Mouse (Mus musculus) stomach, postnatal 0 days (tissue): Measurements from ENCODE around the gene Snw1. TPM values are rescaled to one million over a fixed set of nuclear protein-coding genes. Genes with fewer than 3 reads are reported as not detected.

Experiments used
- ATAC-seq: fragments of 200-750 bp; cut with Nextera tagmentation; 2 replicates; pipeline ENCODE4 v1.8.0; 2017; ENCODE audit not compliant: low FRiP score, low TSS enrichment
- DNase-seq: peaks from one replicate; pipeline ENCODE4 v3.0.0-alpha.2; 2016; ENCODE audit warnings: low spot score
- H3K27ac ChIP-seq: fragments of 300-500 bp; sonication (generic); replicated peaks from 2 replicates; pipeline ENCODE4 v1.5.1; 2014; ENCODE audit warnings: mild to moderate bottlenecking, control low read depth
- H3K27me3 ChIP-seq: fragments of 300-500 bp; sonication (generic); 2 replicates; pipeline ENCODE4 v1.6.1; 2014; ENCODE audit warnings: low read length; ENCODE audit not compliant: control insufficient read depth, insufficient read depth
- H3K36me3 ChIP-seq: fragments of 300-500 bp; sonication (generic); 2 replicates; pipeline ENCODE4 v1.6.1; 2014; ENCODE audit warnings: low read length, mixed read lengths; ENCODE audit not compliant: control insufficient read depth, insufficient read depth
- H3K4me1 ChIP-seq: fragments of 300-500 bp; sonication (generic); replicated peaks from 2 replicates; pipeline ENCODE4 v1.6.1; 2014; ENCODE audit warnings: antibody characterized with exemption; ENCODE audit not compliant: control insufficient read depth, insufficient read depth
- H3K4me2 ChIP-seq: fragments of 300-500 bp; sonication (generic); replicated peaks from 2 replicates; pipeline ENCODE4 v1.6.1; 2014; ENCODE audit warnings: low read depth, mild to moderate bottlenecking, control low read depth, moderate library complexity
- H3K4me3 ChIP-seq: fragments of 300-500 bp; sonication (generic); 2 replicates; pipeline ENCODE4 v1.5.1; 2014; ENCODE audit warnings: low read depth, low read length, control low read depth
- H3K9ac ChIP-seq: fragments of 300-500 bp; sonication (generic); 2 replicates; pipeline ENCODE4 v1.6.1; 2014; ENCODE audit warnings: mild to moderate bottlenecking, low read length, control low read depth, mixed read lengths
- H3K9me3 ChIP-seq: fragments of 300-500 bp; sonication (generic); 2 replicates; pipeline ENCODE4 v1.6.1; 2016; ENCODE audit warnings: low read length; ENCODE audit not compliant: control insufficient read depth
- CTCF ChIP-seq: IDR thresholded peaks from 2 replicates; pipeline ENCODE4 v1.5.1; 2016; ENCODE audit warnings: antibody characterized with exemption, low read depth, mild to moderate bottlenecking, moderate library complexity
- EP300 ChIP-seq: optimal IDR thresholded peaks from 2 replicates; pipeline ENCODE3; 2016; ENCODE audit warnings: antibody characterized with exemption
- WGBS: fragments of 180-500 bp; shearing (Covaris S2); extraction: QIAGEN DNeasy Blood & Tissue Kit; methylation state at CpG from one replicate; pipeline ENCODE4 v1.1.7; 2014; 5-methylcytosine and 5-hydroxymethylcytosine counted together
- polyA plus RNA-seq: library from polyadenylated mRNA; unstranded; fragments of >200 nt; fragmentation: Nextera tagmentation; extraction: Ambion mirVana; gene quantifications from 2 replicates; pipeline ENCODE4 v1.2.1, GENCODE M21; 2015

Snw1 gene
- polyA plus RNA-seq, 1 experiment from 2014 or later = 71.5 TPM

DNA sequence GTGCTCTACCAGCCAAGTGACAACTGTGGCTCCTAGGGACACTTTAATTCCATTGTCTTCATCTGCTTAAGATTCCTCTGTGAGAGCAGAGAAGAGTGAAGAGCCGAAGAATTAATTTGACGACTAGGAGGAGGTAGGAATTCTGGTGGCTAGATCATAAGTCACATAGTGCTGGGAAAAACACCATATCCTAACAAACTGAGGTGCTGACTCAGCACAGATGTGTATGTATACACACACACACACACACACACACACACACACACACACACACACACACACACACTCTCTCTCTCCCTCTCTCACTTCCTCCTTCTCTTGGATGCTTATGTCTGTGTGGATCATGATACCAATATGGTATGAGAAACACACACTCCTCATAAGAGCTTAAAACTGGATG is 43.8 kb downstream of the Snw1 start:
- 86% methylated on average over 2 of the region's 2 CpGs for WGBS
- Histone ChIP-seq H3K4me2 (no peak overlapping the region), H3K36me3 (peaks cover 29% of the 10 kb centered on the region), H3K4me1 (no peaks in the 10 kb centered on the region), H3K9ac (no peak overlapping the region), H3K27me3 (no peaks in the 10 kb centered on the region), H3K27ac (no peak overlapping the region), H3K4me3 (no peak overlapping the region), H3K9me3 (no peaks in the 10 kb centered on the region)
- TF ChIP-seq EP300 = no peak
- no peak for TF ChIP-seq CTCF
- ATAC-seq (no peak), DNase-seq (no peak)

DNA sequence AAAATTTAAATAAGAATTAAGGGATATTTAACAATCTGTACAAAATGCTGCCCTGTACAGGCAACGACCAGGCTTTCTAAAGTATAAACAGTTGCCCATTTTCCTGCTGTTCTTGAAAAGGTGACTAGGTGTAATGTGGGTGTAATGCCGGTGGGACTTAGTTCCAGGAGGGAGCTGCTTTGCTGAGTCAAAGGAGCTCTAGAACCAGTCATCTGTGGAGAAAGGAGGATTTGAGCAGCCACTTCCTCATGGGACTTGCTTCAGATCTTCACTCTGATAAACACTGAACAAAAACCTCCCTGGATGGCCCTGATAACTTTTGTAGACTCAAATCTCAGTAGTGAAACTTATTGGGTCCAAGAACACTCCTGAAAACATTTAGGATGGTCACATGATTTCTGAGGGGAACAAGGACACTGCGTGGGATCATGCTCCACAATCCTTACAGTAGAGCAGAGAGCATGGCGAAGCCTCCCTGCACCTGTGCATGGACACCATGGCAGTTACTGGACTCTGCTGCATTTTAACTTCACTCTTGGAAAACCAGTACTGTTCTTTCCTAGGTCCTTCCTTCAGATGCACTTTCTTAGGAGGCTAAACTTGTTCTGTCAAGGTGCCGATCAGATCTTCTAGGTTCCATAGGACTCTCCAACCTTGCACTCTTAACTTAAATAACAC is 45.6 kb downstream of the Snw1 start:
- Histone ChIP-seq H3K4me1 (no peaks in the 10 kb centered on the region), H3K36me3 (peaks cover 24% of the 10 kb centered on the region), H3K27me3 (no peaks in the 10 kb centered on the region), H3K9ac (no peak overlapping the region), H3K27ac (no peak overlapping the region), H3K4me2 (no peak overlapping the region), H3K4me3 (no peak overlapping the region), H3K9me3 (no peaks in the 10 kb centered on the region)
- TF ChIP-seq EP300 (no peak), CTCF (no peak)
- WGBS = 92% methylated on average over 5 of the region's 5 CpGs
- ATAC-seq (no peak), DNase-seq (no peak)

DNA sequence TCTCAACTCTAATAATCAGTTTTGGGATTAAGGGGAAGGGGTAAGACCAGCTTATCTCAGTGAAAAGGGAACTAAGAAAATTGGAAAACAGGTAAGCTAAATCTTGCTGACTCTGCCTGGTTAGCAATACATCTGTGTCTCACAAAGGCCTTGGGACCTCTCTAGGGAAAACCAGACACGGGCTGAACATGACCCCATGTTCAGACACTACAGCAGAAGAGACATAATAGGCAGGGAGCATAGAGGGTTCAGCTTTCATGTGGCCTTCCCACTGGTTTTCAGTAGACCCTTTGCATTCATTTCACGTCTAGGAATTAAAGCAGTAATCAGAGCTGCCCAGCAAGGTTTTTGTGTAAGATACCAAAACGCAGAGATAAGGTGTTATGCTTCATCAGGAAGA is 47.6 kb downstream of the Snw1 start:
- no peak overlapping the region for H3K9ac ChIP-seq
- WGBS = 43% methylated on average over 3 of the region's 3 CpGs
- no peak for ATAC-seq
- DNase-seq = no peak
- no peaks in the 10 kb centered on the region for H3K9me3 ChIP-seq
- no peaks in the 10 kb centered on the region for H3K27me3 ChIP-seq
- H3K4me3 ChIP-seq = no peak overlapping the region
- no peaks in the 10 kb centered on the region for H3K4me1 ChIP-seq
- H3K36me3 ChIP-seq = peaks cover 11% of the 10 kb centered on the region
- TF ChIP-seq CTCF (no peak), EP300 (no peak)
- no peak overlapping the region for H3K4me2 ChIP-seq
- H3K27ac ChIP-seq = no peak overlapping the region

DNA sequence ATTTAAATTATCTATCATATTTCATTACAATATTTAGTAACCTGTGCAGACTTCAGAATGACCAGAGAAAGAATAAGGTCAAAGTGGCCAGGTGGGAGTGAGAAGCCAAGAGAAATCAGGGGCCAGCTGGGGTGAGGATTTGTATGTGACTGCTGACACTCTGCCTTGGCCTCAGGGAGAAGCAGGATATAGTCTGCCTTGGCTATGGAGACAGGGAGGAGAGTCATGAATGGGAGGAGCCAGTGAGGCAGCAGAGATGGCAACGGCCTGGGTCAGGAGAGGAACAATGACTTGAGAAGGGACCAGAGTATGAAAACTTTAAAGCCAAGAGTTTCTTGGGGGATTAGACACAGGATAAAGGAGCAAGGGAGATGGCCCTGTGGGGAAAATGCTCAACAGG is 48.4 kb downstream of the Snw1 start:
- no peak for ATAC-seq

DNA sequence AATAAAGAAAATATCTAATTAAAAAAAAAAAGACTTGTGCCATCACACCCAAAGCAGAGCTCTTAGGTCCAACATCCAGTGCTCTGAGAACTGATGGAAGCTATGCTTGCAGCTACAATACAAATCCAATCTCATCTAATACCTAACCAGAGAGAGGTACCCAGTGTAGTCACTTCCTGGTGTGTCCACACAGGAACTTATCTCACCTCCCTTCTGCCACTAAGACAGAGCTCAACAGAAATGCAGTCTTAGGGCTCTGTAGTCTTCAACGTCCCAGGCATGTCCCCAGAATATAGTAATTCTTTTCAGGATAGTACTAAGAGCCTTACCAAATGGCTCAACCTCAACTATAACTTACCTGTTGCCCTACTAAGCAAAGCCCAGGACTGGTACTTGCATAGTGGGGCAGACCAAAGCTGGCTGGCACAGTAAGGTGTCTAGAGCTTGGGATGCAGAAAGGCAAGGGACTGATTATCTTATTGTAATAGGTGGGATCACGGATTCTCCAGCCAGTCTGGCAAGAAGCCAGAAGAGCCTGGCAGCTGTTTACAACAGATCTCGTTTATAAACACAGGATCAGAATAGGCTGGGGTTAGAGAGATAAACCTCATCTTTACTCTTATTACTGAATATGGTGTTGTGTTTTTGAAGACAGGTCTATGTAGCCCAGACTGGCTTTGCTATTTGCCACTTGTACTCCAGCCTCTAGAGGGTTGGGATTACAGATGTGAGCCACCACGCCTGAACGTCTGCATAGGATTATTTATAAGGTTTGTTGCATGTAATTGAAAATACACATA is 50.2 kb downstream of the Snw1 start:
- Histone ChIP-seq H3K27ac (no peak overlapping the region), H3K4me3 (no peak overlapping the region), H3K27me3 (no peaks in the 10 kb centered on the region), H3K4me2 (no peak overlapping the region), H3K36me3 (no peaks in the 10 kb centered on the region), H3K9ac (no peak overlapping the region), H3K4me1 (no peaks in the 10 kb centered on the region), H3K9me3 (no peaks in the 10 kb centered on the region)
- no peak for ATAC-seq
- no peak for DNase-seq
- TF ChIP-seq CTCF (no peak), EP300 (no peak)
- WGBS = 57% methylated on average over 5 of the region's 5 CpGs

More for the DNA sequence above, 48.4 kb downstream of the Snw1 start:
- Histone ChIP-seq H3K4me2 (no peak overlapping the region), H3K27me3 (no peaks in the 10 kb centered on the region), H3K9me3 (no peaks in the 10 kb centered on the region), H3K9ac (no peak overlapping the region), H3K4me3 (no peak overlapping the region), H3K36me3 (peaks cover 6% of the 10 kb centered on the region), H3K27ac (no peak overlapping the region), H3K4me1 (no peaks in the 10 kb centered on the region)
- WGBS = 48% methylated on average over 1 of the region's 1 CpGs
- TF ChIP-seq EP300 (no peak), CTCF (no peak)
- no peak for DNase-seq

DNA sequence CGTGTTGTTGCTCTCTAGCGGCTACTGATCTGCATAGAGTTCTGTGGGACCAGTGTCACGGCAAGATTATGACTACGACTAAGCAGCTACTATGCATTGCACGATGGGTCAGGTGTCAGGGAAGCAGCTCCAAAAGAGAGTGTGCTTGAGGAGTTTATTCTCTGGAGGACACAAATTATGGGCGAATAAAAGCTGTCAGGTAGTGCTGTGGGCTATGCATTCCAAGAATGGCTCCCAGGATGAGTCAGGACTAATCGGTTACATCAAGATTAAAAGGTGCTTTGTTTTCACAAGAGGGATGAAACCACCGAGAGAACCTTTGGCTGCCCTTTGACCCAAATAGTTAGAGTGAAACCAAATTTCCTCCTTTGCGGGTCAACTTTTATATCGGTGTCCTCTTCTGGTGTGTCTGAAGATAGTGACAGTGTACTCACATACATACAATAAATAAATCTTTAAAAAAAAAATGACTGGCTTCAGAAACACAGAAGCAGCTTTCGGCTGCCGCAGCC is 52.0 kb downstream of the Snw1 start:
- Histone ChIP-seq H3K4me1 (no peaks in the 10 kb centered on the region), H3K27me3 (no peaks in the 10 kb centered on the region), H3K9ac (no peak overlapping the region), H3K4me2 (no peak overlapping the region), H3K36me3 (no peaks in the 10 kb centered on the region), H3K9me3 (no peaks in the 10 kb centered on the region), H3K4me3 (no peak overlapping the region), H3K27ac (no peak overlapping the region)
- ATAC-seq (0 out of 2 replicates have a peak, but pooled peaks have one; percentile 20), DNase-seq (no peak)
- TF ChIP-seq EP300 (no peak), CTCF (no peak)
- 68% methylated on average over 12 of the region's 12 CpGs for whole genome bisulfite sequencing
